Mouse (Mus musculus) megakaryocyte, embryonic 14.5 days (primary cell): ENCODE results near the gene Traf5.

Experiments used
- FLI1 ChIP-seq: IDR thresholded peaks from 2 replicates; pipeline ENCODE4 v1.6.1; 2012; ENCODE audit warnings: low read length, inconsistent platforms, mixed read lengths
- GATA1 ChIP-seq: IDR thresholded peaks from 3 replicates; pipeline ENCODE4 v1.6.1; 2012; ENCODE audit warnings: mixed read lengths, low read length, inconsistent platforms, borderline replicate concordance

GRCm38 (mm10) chr1:192103176-192103575 is 10.8 kb upstream of the Traf5 start:
- no peak for TF ChIP-seq GATA1
- no peak for TF ChIP-seq FLI1
